Mouse (Mus musculus) cerebellum, adult 18-20 months (tissue): ENCODE results near the gene Igsf21.
A peak's percentile ranks its signal among the peaks of the same experiment; 100 is the strongest.

Source experiments
- DNase-seq, 2 experiments: peaks; one replicate each; pipeline ENCODE4 v3.0.0; 2021

The Igsf21 gene

DNA sequence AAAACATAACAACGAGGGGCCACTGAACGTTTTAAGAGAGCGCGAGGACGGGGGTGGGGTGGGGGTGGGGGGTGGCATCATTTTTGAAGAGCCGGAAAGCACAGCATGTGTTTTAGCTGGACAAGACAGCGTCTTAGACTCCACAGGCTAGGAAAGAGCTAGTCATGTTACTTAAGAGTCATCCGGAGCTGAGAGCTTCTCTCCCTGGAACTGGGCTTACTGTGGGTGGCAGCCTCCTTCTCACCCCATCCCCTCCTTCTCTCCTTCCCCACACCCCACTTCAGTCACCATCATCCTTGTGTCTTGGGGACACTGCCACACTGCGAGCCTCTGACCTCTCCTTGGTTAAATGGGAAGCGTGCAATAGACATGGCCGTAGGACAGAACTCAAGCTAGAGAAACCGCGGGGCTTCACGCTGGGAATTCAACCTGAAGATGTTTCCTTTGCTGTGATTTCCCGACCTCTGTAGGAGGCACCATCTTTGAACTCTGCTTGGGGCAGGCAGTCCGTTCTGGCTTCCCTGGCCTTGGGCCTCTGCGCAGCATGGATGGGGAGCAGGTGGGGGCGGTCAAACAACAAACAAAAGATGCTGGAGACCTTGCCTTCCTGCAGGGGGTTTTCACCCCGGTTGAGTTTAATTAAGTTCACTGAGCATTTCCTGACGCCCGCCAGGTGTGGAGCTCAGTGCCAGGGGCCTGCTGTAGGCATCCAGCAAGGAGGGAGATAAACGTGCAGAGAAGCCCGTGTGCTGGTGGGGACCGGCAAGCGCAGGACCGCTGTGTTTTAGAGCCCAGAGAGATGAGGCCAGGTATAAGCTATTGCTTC, 207.8 kb downstream of the Igsf21 start:
- peak; percentile 19 to 41 for DNase-seq

DNA sequence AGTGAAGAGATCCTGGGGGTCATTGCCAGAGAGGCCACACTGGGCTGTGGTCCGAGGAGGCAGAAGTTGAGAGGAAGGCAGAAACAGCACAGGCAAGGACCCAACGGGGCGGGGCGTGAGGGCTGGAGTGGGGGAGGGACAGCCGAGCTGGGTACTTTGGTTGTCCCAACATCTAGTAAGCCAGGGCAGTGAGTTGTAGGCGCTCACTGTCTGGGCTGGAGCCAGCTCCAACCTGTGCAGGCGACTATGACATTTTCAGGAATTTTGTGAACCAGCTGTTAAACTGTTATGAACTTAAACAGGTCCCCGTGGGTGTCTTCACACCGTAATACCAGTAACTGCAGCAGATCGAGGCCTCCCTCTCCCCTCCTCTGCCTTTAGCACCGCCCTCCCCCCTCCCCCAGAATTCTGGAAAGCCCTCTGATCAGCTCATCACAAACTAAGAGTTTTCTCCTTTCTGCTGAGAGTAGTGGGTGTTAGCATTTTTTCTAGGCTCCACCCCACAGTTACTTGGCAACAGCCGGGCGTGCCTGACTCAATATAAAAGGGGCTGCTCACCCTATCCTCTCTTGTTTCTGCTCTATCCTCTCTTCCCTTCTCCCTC, 208.7 kb downstream of the Igsf21 start:
- DNase-seq = peak in 1 of 2 experiments; percentile 30

DNA sequence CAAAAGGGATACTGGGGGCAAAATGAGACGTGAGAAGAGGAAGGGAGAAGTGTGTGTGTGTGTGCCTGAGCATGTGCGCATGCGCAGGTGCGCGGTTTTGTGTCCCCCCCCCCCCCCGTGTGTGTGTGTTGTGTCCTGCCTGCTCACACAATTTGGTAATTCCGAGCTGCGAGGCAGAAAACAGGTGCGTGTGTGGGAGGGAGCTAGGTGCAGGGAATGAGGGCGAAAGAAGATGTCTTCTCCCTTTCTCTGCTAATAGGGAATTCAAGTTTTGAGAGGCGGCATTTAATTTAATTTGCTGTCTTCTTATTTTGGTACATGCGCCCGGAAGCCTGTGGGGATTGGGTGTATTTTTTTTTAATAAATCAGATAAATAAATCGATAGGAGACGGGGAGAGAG, 211.4 kb downstream of the Igsf21 start:
- DNase-seq = no peak

DNA sequence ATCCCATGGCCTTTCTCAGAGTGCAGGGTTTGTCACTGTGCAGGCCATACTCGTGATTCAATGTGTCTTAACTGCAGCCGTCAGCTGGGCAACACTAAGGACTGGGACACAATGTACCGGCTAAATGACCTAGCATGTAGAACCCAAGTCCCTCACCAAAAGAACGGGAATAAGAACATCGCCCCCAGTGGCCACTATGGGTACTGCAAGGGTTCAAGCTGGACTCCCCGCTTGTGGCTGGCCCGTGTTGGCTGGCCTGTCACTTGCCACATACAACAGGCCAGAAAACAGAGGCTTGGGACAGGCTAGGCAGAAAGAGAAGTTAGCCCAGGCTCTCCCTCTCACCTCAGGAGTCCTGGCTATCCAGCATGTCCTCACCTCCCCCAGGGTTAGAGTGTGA, 213.2 kb downstream of the Igsf21 start:
- peak; percentile 74 to 80 for DNase-seq

DNA sequence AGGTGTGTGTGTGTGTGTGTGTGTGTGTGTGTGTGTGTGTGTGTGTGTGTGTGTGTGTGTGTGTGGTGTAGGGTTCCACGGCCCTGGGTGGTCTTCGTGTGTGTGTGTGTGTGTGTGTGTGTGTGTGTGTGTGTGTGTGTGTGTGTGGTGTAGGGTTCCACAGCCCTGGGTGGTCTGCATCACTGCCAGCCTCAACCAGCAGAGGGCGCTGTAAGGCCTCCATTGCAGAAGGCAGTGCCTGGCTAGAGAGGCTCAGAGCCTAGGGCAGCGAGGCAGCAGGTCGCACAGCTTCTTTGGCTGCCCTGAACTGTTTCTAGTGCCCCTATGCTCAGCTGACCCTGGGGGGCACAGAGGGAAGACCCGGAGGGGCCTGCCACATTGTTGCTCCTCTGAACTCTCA, 216.2 kb downstream of the Igsf21 start:
- peak; percentile 68 to 75 for DNase-seq

DNA sequence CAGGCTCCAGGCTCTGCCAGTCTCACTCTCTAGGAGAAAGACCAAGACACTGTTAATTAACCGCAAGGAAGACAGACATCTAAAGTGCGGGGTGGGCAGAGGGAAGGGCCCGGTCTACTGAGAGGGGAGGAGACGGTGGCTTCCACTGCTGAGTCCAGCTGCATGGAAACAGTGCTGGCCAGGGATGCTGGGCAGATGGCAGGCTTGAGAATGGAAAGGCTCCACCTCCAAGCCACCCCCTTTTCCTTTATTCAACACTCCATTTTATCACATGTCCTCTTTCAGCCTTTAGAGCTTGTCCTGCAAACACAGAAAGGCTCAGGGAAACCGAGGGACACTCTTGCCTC, 216.6 kb downstream of the Igsf21 start:
- DNase-seq = no peak

DNA sequence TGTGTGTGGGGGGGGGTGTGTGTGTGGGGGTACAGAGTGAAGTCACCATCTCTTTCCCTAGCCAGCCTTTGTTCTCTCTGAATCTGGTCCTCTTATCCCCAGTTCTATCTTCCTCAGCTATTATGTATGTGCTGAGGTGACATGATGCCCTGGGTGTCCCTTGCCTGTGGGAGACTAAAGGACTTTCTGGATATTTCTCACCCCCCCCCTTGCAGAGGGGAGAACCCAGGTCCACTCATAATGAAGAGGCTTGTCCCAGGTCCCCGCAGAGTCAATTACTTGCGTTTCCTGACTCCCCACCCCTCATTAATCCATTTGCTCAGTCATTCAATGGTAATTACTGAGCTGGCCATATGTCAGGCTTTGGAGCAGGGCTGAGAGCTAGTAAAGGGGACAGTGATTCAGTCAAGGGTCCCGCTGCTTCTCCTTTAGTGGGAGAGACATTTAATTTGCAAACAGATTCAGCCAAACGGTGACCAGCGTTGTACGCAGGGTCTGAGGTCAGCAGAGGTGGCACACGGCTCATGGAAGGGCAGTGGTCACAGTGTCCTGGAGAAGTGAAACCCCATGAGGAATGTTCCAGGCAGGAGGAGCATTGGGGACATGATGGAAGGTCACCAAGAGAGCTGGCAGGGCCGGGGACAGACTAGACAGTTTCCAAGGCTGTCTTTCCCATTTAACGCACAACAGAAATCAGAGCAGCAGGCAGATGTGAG, 217.1 kb downstream of the Igsf21 start:
- DNase-seq = no peak

DNA sequence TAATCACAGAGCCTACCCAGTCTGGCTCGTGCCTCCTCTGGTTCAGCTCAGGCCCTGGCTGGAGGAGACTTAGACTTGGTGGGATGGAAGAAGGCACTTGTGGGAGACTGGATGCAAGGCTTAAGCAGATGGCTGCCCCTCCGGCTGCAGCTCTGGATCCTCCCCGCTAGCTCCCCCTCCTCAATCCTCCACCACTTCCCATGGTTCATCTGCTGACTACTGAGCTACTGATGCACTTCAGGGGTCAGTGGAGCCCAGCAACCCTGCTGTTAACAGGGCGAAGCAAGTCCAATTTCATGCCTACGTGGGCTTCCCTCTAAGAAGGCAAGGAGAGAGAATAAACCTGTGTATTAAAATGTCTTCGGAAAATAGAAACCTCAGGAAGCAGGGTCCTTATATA, 222.8 kb downstream of the Igsf21 start:
- no peak for DNase-seq

DNA sequence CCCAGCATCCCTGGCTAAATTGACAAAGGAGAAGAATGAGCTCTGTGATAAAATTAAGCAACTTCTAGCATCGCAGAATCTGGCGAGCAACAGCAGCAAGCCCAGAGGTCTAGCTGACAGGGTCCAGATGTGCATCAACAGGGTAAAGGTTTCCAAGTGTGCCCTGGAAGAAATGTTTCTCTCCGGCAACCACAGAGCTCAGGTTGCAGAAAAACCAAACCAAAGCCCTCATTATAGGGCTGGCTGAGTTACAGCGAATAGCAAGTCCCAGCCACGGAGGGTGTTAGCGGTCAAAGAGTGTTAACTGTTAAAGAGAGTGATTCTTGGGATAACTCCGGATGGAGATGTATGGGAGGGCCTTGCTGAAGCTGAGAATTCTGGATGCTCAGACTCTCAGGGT, 230.7 kb downstream of the Igsf21 start:
- DNase-seq = no peak

DNA sequence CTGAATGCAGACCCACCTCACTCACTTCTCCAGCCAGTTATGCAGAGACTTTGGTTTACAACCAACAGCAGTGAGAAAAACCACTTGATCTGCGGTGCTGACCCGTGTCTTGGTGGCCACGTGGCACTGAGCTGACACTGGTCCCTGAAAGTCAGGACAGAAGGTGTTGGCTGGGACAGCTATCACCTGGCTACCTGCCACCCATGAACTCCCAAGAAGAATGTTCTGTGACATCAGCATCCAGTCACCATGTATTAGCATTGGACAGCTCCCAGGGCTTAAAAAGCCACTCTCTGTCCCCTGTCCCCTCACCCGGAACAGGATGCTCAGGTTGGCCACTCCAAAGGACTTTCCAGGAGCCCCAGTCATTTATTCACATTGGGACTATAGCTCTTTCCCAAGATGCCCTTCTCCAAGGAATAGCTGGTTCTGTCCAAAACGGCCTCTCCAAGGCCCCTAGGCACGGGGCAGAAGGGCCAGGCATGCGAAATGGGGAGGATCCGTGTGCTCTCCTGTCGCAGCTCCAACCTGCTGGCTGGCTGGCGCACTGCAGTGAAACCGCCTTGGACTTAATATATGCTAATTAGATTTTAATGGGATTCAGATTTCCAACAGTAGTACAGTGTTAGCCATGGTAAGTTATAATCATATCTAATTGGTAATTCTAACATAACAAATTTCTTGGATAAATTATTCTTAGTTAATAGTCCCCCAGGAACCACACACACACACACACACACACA, 235.7 kb downstream of the Igsf21 start:
- no peak for DNase-seq

DNA sequence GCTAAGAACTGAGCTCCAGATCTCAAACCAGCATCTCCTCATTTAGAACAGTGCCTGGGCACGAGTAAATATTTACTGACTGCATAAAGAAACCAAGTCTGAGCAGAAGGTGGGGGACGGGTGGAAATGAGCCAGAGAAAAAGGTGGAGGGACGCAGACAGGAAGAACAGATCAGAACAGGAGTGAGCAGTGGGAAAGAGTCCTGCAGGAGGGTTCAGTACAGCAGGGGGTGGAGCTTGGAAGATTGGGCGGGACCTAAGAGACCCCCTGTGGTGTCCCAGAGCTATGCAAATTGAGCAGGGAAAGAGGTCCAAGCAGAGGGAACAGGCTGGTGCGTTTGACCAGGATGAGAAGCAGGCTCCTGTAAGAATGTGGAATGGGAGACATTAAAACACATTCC, 241.7 kb downstream of the Igsf21 start:
- no peak for DNase-seq

DNA sequence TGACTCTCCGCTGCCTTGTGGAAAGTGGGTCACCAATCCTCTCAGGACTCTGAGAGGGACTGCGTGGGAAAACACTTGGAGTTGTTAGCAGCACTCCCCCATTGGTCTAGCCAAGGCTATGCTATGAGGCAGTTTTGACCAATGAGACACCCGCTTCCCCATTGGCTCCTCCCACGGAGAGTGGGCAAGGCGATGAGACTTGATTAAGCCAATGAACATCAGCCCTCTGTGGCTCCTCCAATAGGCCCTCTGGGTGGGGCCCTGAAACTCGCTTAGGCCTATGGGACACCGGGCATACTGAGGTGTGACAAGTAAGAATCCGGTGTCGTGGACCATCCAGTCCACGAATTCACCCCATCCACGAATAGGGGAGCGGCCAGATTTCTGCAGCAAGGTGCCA, 242.4 kb downstream of the Igsf21 start:
- DNase-seq = peak; percentile 45 to 74

DNA sequence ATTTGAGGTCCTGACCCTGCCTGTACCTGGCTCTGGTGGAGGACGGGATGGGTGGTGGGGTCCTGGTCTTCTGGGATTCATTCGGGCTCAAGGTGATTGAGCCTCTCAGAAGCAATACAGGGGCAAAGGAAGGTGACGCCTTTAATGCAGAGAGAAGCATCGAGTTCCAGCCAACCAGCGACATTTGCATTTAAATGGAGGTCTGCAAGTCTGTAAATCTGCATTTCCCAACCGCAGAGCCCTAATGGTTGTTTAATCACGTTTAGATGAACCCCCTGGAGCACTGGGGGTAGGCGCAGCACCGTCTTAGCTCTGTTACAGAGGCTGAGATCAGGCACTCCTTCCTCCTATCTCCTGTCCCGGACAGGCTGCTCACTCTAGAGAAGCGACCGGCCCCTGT, 244.5 kb downstream of the Igsf21 start:
- no peak for DNase-seq

DNA sequence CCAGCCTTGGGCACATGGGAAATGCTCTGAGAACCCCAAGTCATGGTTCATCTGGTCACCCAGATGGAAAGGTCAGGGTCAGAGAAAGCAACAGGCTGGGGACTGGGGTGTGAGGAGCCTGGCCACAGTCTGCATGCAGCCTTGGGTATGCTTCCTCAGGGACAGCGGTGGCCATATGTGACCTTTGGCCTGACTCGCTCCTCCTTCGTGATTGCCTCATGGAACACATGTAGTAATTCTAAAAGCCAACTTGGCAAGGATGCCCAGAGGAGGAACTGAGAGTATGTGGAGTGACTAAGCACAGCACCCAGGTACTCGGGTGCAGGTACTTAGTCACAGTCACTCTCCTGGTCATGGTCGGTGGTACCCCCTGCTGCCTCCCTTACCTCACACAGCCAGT, 245.7 kb downstream of the Igsf21 start:
- no peak for DNase-seq

DNA sequence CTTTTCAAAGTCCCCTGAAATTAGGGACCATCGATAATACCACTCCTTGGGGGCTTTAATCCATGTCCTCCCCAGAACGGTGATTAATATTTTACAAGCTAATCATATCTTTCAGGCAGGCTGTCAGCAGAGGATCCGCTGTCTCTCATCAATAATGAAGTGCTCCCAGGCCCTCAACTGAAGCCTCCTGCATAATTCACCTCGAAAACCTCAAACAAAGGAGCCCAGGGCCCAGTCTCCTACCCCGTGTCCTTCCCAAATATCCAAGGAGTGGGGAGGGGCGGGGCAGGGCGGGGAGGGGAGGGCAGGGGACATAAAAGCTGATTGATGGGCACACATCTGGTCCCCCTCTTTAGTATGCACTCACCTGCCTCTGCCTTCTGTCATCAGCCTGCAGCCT, 247.6 kb downstream of the Igsf21 start:
- DNase-seq = no peak

DNA sequence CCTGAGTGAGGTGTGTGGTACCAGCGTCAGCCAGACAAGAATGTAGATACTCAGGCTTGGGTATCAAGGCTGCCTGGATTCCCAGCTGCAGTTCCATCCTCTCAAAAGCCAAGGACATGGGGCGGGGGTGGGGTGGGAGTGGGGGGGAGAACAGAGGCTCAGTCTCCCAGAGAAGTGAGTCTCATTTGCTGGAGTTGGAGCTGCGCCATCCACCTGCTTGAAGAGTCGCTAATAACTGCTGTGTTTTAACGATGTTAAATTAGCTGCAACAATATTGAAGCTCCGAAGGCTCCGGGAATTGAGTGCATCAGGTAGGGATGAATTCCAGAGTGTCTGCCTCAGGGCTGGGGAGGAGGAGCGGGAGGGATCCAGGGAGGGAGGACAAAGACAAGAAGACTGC, 250.9 kb downstream of the Igsf21 start:
- no peak for DNase-seq

DNA sequence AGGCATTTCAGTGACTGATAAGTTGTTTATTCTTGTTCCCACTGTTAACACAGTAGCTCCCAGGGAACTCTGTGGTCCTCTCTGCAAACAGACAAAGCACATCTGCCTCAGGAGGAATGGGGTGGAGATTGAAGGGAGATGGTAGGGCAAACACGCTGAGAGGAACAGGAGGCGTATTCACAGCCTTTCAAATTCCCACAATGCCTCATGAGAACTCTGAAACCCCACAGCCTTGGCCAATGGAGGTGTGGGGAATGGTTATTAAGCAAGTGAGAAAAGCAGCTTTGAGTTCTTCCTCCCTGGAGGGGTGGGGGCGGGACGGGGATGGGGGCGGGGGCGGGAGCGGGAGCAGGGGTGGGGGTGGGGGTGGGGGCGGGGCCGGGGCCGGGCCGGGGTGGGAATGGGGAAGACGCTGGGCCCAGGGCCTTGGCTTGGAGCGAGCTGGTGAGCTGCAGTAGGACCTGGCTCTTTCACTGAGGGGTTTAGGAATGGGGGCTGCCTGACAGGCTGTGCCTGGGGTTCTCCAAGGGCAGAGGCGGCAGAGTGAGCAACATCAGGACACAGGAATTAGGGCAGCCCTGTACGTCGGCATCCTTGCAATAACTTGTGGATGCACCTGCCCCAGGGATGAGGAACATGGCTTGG, 253.4 kb downstream of the Igsf21 start:
- DNase-seq = no peak

DNA sequence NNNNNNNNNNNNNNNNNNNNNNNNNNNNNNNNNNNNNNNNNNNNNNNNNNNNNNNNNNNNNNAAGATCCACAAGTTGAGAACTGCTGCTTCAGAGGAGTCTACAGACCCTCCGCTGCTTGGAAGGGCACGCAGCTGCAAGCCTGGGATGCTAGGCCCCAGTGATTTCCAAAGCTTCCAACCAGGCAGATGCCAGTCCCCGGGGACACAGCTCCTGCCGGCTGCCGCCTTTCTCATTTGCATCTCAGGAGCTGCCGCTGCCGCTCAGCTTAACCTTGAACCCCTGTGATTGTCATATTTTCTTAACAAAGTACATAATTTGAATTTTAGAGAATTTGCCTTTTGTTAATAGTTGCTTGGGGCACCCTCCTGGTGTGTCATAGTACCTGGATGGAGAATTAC, 259.7 kb downstream of the Igsf21 start:
- no peak for DNase-seq

DNA sequence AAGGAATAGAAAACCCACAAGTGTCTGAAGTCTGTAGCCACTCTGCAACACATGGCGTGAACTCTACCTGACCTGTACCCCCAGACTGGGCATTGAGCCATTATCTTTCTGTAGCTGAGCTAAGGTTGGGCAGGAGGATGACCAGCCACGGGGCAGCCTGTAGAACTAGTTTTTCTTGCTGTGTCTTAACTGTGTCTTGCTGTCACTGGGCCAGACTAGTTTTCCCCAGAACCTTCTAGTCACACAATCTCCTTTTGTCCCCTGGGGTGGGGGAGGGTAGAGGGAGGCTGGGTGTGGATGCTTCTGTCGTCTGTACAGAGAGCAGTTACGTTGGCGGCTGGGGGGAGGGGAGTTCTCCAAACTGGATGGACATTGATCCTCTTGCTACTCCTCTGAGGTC, 267.9 kb downstream of the Igsf21 start:
- DNase-seq = no peak

DNA sequence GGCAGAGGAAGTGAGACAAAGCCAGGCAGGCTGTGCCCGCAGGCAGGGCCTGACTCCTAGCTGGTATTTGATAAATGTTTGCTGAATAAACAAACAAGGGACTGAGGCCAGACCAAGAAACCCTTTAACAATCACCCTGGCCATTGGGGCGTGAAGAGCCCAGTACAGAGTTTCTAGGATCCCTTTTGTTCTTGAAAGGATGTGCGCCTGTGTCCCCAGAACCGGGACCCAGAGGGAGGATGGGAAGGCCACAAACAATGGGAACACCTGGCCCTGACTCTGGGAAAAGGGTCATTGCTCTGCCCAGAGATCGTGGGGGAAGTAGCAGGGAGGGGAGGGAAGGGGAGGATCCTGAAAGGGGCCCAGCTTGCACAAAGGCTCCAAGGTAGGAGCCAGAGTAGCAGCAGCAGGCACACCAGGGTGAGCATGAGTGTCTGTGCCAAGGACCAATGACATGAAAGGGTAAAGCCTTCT, 269.2 kb downstream of the Igsf21 start:
- no peak for DNase-seq
